Mouse (Mus musculus) gastrocnemius, postnatal 14 days (tissue): ENCODE data around the gene Sh2d6. TPM values are rescaled to one million over a fixed set of nuclear protein-coding genes. Genes with fewer than 3 reads are reported as not detected.
"Not testable (repeated sequence)": the region's sequence is repeated elsewhere in the genome, so short reads cannot be mapped to it uniquely, and the experiment has no call there.

Source experiments
- DNase-seq: peaks from one replicate; pipeline ENCODE4 v3.0.0; 2021; ENCODE audit warnings: mixed read lengths
- intact Hi-C: fragments of 180-260 bp; cut with DNase I; formaldehyde crosslinking; loops from one replicate; pipeline ENCODE4 v1.15.1; 2025; ENCODE audit warnings: low total_unique reads
- total RNA-seq, 2 experiments: library from RNA; stranded (reverse); gene quantifications; 2 replicates each; pipeline ENCODE4 v1.2.3; 2021

The Sh2d6 gene
- total RNA-seq, 2 experiments from 2014 or later, result 0.78 to 0.98 TPM

DNA sequence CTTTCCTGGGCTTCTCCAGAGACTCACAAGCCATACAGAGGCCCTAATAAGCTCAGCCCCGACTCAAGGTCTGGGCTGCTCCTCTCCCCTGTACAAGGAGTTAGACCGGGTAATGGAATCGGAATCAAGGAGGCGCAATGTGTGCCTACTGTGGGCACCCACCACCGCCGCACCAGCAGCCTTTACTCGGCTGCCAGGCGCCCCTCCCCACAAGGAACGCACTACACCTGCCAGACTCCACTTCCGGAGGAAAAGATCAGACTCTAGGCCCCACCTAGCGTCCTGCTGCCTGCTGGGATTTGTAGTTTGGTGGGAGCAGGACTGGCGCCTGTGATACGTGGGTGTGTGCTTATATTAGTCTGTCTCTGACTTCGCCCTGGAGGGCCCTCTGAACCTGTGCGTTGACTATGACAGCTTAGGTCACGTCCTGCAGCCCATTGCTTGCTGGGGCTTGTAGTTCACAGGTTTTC, 17.1 kb upstream of the Sh2d6 start:
- peak; percentile 82 for DNase-seq
- intact Hi-C loops, result no loop called here

DNA sequence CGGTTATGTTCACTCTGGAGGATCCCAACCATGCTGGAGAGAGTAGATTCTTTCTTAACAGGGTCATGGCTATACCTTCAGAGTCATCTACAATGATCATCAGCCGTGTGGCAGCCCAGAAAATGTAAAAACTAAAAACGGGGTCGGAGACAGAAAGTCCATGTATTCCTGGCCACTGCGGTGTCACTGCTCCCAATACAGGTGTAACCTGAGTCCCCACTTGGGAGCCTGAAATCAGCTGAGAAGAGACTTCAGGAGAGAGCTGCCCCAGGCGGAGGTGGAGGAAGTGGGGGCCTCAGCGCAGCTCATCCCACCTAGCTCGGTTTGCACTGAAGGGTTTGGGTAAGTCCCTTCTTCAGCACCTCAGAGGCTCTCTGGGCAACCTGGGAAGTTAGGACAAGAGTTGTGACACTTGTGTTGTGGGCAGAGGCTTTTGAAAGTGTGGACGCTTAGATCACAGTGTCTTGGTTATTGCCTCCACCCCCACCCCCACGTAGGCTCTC, 16.5 kb upstream of the Sh2d6 start:
- DNase-seq, result no peak
- intact Hi-C loops, result no loop called here

DNA sequence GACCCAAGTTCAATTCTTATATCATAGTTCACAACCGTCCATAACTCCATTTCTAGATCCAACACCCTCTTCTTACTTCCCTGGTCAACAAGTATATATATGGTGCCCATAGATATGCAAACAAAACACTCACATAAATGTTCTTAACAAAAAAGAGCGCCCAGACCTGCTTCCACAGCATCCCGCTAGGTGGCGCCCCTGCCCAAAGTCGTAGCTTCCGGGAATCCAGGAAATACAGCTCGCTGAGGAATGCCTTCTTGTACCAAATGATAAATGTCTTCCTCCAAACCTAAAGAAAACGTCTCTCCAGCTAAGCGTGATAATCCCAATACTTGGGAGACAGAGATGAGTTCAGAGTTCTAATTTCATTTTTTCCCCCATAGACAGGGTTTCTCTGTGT, 13.7 kb upstream of the Sh2d6 start:
- DNase-seq, result peak; percentile 82
- intact Hi-C loops, result no loop called here

DNA sequence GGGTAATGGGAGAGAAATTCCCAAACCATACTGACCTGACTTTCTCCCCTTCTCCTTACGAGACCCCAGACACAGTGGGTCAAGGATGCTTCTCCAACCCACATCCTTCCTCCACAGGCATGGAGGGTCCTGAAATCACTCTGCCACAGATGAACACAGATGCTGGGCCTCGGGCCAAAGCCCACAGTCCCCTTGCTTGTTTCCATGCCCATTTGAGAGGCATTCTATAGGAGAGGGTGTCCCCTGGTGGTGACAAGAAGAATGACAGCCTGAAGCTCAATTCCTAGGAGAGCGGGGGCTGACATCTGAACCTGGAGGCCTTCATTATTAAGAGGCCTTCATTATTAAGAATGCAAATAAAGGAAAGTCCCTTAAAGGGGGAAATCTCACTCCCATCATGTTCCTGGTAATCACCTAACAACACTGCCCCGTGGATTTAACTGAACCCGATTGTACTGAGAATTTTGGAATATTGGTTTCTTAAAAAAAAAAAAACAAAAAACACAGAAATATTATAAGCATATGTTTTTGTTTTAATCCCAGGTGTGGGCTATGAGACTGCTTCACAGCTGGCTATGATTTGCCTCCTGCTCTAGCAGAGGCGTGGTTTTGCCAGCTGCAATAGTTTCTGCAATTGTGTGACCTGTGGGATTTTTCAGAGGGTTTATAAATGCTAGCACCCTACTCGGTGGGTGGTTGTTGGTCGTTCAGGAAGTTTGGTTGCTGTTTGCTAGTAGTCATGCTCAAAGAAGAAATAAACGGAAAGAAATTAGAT, 12.7 kb upstream of the Sh2d6 start:
- intact Hi-C loops, result loop anchor here (5.0 kb wide), 1 partner anchor 33 kb away; no protein-coding TSS in a partner anchor
- peak; percentile 74 for DNase-seq

DNA sequence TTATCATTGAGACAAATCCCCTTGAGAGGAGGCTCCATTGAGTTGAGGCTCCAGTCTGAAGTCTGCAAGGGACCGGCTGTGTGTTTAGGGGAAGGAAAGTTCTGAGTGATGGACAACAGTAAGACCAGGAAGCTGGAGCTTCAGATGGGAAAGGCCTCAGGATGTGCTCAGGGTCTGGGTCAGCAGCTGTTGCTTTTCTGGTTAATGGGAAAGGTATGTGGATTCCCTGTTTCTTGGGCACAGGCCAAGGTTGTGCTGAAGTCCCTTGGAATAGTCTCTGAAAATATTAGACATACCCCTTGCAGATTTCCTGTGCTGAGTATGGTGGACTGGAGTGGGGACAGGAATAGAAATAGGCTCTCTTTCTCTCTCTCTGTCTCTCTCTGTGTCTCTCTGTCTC, 12.0 kb upstream of the Sh2d6 start:
- intact Hi-C loops, result loop anchor here (2.0 to 5.0 kb wide), 2 partner anchors 34 to 105 kb away; no protein-coding TSS in a partner anchor

DNA sequence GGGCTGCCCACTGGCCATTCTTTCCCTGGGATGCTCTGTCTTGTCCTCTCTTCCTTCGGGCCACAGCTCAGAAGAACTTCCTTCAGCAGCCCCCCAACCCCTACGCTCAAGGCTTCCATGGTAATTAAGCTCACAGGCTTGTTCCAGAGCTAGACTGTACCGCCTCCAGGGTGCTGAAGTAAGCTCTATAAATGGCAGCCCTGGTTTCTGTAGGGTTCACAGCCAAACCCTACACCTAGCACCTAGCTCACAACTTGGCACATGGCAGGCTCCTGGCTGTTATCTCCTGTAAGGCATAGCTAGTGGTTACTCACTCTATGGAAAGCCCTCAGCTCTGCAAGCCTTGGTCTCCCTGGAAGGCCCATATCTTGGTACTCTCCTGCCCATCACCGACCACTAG, 11.1 kb upstream of the Sh2d6 start:
- DNase-seq, result no peak
- intact Hi-C loops, result loop anchor here (2.0 to 5.0 kb wide), 2 partner anchors 35 to 104 kb away; no protein-coding TSS in a partner anchor

More for the DNA sequence above, 12.0 kb upstream of the Sh2d6 start:
- not testable (repeated sequence) for DNase-seq

DNA sequence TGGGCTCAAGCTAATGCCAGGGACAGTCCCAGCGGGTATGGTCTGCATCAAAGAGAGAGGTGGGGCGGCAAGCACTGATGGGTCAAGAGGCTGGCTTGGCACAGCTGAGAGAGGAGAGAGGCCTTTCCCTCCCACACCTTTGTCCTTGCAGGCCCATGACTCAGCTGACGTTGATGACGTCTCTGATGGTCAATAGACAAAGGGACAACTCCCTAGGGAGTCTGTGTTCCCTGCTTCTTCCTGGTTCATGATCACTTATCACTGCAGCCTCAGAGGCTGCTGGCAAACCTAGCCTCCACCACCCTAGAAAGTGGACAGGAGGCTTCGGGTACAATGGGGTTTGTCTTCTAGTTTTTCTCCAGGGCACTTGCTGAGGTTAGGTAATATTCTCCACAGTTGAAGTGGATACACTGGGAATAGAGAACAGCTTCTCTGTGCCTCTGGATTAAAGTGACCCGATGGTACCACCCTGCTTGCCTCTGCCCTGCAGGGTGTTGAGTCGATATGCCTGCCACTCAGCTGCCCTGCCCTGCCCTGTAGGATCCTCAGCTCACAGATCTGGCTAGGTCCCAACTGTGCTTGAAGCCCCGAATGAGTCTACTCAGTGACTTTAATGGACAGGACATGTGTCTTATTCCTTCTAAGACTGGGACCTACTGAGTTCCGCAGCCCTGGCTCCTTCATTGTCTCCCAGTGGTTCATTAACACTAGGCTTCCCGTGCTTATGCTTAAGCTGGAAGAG, 7.1 kb upstream of the Sh2d6 start:
- intact Hi-C loops, result no loop called here
- DNase-seq, result no peak

DNA sequence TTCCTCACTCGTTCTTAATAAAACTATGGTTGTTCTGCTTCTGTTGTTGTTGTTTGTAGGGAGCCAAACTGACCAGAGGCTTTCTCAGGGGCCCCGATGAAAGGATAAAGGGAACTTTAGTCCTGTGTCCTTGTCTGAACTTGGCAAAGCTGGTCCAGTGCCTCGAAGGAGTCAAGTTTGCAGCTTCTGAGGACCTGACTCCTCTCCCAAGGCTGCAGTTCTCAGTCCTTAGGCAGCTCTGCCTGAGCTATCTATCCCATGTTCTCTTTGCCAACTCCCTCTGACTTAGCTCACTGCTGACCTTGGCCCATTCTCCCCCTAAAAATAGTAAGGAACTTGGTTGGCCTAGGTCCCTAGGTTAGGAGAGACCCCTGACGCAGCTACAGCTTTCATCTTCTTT, 5.6 kb upstream of the Sh2d6 start:
- intact Hi-C loops, result no loop called here
- DNase-seq, result no peak

DNA sequence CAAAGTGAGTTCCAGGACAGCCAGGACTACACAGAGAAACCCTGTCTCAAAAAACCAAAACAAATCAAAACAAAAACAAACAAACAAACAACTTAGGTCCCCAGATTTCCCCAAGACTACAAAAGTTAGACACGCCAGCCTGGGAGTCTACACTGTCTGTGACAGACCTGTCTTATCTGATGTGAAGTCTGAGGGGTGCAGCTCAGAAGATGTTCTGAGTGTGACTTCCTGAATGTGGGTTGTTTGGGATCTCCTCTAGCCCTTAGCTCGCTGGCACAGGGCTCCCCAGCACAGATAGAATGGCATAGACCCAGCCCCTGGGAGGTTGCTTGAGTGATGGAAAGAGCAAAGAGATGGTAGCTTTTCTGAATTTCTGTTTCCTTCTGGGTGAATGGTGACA, 2.7 kb upstream of the Sh2d6 start:
- no peak for DNase-seq
- intact Hi-C loops, result no loop called here

DNA sequence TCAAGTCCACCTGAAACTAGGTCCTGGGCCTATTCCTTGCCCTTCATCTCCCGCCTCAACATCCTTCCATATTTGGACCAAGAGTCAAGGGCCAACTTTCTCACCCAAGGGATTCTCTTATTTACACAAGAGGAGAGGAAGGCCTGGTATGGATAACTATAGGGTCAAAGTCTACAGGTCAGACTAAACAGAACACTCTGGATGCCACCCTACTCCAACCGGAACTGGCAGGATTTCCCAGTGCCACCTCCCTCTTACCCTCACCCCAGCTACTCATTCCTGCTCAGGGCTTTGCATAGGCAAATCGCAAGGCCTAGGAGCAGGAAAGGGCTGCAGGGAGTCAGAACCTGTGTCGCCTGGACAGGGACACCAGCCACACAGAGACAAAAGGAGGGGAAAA, 1.7 kb upstream of the Sh2d6 start:
- intact Hi-C loops, result no loop called here
- no peak for DNase-seq

DNA sequence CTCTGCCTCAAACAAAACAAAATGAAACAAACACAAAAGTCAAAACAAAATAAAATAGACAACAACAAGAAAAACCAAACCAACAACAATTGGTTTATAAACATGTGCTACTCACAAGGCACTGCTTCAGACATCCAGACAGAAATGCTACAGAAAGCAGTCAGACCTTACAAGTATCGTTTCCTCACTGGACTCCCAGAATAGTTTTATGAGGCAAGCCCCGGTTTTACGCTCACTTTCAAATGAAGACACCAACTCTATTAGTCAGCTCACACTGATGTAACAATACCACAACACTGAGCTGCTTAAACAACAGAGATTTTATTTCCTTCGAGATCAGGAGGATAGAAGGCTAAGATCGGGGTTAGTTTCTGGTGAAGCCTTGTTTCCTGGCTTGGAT, 781 bp upstream of the Sh2d6 start:
- DNase-seq, result no peak
- intact Hi-C loops, result no loop called here

DNA sequence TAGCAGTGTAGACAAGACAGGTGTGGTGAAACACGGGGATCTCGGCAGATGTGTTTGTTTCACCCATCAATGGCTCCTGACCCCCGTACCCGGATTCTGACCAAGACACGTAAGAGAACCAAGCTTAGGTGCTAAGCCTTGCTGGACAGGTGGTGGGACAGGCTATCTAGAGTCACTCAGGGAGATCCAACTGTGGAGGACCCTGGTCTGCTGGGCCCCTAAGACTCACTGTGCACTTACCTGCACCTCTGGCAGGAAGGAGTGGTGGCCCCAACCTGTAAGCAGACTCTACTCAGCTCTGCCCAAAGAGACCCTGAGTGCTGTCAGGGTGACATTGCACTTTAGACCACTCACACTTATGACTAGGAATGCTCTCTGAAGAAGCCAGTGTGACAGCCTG, 603 bp downstream of the Sh2d6 start:
- intact Hi-C loops, result no loop called here
- DNase-seq, result no peak

DNA sequence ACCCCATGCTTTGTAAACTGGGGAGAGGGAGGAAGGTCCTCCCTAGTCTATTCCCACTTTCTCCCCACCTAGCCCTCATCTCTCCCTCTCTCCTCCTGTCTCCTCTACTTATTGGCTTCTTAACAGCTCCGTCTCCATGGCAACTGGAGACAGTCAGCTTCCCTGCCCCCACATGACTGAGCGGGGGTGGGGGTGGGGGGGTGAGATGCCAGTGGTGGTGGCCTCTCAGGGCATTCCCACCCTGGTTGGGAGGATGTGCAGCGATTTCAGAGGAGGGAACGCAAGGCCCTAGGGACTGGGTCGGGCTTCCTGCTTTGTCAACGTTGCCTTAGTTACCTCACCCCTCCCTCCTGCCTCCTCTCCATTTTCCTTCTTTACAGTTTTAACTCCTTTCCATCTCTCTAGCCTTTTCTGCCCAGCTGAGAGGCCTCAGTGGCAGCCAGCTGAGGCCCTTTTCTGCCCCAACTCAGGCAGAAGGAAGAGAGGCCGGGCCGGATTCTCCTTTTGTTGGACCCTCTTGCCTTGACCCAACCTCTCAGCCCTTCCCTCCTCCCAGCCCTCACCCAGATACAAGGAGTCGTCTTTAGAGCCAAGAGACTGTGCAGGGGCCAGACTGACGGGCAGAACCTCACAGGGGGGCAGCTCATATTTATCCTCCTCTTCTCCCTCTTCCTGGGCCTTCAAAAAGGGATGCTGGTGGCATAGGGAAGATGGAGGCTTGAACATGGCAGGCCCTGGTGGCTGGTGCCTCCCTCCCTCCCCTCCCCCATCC, 1.4 kb downstream of the Sh2d6 start:
- intact Hi-C loops, result no loop called here
- DNase-seq, result peak; percentile 60

DNA sequence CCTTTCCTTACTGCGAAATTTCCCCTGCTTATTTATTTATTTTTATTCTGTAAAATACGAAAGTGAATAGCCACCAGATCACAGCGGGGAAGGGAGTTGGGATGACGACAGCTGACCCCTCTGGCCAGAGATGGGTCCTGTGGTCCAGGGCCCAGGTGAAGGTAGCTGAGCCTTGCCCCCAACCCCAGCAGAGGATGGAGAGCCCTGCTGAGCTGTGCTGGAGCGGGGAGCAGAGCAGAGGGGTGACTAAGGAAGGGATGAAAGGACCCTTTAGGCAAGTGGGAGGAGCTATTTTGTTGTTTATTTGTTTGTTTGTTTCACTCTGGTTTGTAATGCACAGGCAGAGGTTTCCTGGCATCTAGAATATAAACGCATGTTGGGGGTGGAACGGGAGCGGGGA, 2.2 kb downstream of the Sh2d6 start:
- intact Hi-C loops, result no loop called here
- no peak for DNase-seq

DNA sequence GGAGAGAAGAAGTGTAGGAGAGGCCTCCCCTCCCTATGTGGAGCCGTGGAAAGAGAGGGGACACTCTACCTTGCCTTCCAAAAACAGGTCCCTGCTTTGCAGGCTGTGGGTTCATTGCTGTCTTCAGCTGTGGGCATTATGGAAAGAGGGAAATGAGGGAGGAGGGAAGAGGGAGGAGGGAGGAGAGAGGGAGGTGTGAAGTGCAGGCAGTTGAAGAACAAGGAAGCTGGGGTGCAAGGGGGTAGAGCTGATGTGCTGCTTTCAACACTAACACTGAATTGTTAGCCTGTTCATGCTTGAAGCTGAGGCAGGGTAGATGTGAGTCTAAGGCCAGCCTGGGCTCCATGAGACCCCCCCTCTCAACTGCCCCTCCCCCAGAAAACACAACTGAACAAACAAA, 2.7 kb downstream of the Sh2d6 start:
- intact Hi-C loops, result no loop called here

DNA sequence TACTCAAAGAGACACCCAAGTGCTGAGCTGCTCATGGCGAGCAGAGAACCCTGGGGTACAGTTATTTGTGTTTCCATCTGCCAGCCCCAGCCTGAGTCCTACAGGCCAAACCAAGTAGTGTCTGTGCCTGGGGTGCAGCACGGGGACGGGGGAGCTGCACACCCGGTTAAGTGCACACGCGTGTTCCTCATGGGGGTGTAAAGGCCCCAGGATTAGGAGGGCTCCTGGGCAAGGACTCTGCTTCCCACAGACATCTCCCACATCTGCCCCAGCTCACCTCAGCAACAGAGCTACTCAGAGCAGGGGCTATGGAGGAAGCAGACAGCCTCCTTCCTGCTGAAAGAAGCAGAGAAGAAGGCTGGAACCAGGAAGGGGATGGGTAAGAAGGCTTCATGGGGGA, 5.9 kb downstream of the Sh2d6 start:
- intact Hi-C loops, result no loop called here
- no peak for DNase-seq

More for the DNA sequence above, 2.7 kb downstream of the Sh2d6 start:
- no peak for DNase-seq

DNA sequence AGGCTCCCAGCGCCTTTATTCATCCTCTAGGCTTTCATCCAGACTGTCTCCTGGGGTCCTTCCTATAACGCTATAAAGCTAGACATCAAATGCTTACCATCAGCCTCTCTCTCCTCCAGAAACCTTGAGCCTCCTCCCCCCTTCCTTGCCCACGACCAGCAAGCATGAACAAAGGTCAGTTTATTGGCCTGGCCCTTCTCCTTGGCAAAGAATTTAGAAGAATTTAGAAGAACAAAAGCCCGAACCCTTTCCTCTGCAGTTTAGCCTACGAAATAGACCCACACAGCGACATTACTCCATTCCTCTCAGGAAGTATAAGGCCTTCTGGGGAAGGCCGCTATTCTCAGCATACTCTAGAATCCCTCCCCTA, 8.5 kb downstream of the Sh2d6 start:
- DNase-seq, result no peak
- intact Hi-C loops, result no loop called here

DNA sequence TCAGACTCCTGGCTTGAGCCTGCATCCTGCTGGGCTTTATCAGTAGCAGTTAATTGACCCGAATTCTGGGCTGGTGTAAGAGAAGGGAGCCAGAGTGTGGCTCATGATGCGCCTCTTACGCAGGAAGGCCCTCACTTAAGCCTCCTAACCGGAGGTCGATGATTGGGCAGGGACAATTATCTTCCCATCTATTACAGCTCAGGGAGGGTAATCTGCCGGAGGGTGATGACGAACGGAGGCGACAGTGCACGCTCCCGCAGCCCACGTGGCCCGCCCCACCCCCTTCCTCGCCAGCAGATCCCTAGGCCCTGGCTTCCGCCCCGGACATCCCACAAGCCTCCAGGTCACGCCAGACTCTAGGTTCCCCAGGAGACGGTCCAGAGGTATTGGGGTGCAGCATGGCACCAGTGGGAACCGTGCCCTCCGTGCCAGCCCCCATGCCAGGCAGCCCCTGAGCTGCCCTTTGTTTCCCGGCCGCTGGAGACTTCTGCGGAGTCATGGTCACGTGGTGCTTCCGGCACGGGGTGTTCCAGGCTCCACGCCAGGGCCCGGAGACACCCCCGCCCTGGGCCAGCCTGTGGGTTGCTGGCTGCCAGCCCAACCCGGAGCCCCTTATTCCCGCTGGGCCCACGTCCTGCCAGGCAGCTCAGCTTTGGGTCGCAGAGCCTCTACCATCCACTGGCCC, 9.0 kb downstream of the Sh2d6 start:
- intact Hi-C loops, result no loop called here

DNA sequence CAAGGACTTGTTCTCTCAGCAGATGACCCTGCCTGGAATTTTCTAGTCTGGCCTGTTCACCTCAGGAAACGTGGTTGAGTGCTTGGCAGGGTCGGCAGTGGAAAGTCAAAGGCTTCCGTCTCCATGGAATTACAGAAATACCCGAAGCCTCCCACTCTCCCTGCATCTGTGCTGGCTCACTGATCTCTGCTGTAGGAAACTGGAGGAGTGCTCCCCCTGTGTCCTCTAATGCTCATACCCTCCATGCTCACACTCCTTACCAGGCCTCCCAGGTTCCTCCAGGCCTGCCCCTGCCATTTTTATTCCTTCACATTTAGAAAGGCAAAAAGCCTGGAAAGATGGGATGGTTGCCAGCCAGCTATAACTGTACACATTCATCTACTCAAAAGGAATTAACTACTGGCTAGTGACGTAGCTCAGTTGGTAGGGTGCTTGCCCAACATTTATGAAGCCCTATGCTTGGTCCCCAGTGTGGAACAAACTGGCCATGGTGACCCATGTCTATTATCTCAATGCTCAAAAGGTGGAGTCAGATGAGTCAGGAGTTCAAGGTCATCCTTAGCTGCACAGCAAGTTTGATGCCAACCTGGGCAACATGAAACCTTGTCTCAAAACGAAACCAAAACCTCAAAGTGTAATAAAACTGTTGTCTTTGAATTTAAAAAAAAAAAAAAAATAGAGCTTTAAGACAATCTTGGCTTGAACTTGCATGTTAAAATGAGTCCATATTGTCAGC, 10.7 kb downstream of the Sh2d6 start:
- intact Hi-C loops, result no loop called here
- DNase-seq, result no peak

More for the DNA sequence above, 9.0 kb downstream of the Sh2d6 start:
- DNase-seq, result peak; percentile 80
